Mouse (Mus musculus) layer of hippocampus, adult 18-20 months (tissue): Measurements from ENCODE around the gene Tmbim1. TPM values are rescaled to one million over a fixed set of nuclear protein-coding genes. Genes with fewer than 3 reads are reported as not detected.

ENCODE experiments used
- DNase-seq, 2 experiments: peaks; one replicate each; pipeline ENCODE4 v3.0.0; 2022; ENCODE audit warnings: low spot score in 2 of 2
- total RNA-seq, 2 experiments: library from RNA; stranded (reverse); gene quantifications; 2 replicates each; pipeline ENCODE4 v1.2.3; 2021

The Tmbim1 gene
- total RNA-seq, 2 experiments from 2014 or later = 23.6 to 27.1 TPM

DNA sequence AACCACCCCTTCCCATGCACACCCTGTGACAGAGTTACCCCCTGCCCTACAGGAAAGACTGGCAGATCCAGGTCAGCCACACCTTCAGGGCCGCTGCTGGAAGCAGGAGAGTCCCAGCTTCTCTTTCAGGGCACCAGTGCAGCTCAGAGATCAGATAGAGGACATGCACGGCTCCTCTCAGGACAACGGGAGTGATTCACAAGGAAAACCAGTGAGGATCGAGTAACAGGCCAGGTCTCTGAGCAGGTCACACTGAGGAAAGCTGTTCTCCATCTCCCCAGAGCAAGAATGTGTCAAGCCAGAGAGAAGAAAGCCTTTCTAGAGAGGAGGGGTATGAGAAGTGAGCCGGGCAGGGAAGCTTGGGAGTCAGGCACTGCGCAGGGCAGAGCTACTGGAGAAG, 8.9 kb downstream of the Tmbim1 start:
- DNase-seq = no peak

DNA sequence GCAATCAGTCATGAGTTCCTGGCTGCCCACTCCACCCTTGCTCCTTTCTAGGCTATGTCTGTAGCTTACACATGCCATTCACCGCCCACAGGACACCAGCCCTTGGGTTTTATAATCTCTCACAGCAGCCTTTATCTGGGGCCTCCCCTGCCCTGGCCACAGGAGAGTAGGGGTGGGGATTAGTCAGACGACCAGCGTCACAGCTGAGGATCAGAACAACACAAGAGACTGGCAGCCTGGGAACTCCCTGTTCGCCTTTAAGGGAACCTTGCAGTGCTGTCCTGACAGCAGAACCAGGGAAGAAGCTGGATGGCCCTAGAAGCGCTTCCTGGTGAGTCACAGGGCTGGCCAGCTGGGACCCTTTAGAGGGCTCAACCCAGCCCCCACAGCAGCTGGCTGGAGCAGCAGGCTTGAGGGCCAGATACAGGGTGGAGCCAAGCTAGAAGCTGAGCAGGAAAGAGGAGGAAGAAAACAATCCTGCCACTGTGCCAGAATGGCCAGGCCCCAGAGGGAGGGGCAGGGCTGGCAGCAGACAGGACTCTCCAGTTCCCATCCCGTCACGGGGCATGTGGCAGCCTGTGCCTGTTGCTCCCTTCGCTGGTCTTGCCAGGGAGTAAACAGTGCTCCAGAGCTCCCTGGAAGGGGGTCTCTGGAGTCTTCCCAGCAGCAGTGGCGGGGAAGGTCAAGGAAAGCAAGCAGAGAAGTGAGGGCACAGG, 9.8 kb downstream of the Tmbim1 start:
- DNase-seq = peak; percentile 80 to 90

- no peak for DNase-seq
Observed at GRCm38 (mm10) chr1:74294733-74295455, 10.5 kb downstream of the Tmbim1 start.

DNA sequence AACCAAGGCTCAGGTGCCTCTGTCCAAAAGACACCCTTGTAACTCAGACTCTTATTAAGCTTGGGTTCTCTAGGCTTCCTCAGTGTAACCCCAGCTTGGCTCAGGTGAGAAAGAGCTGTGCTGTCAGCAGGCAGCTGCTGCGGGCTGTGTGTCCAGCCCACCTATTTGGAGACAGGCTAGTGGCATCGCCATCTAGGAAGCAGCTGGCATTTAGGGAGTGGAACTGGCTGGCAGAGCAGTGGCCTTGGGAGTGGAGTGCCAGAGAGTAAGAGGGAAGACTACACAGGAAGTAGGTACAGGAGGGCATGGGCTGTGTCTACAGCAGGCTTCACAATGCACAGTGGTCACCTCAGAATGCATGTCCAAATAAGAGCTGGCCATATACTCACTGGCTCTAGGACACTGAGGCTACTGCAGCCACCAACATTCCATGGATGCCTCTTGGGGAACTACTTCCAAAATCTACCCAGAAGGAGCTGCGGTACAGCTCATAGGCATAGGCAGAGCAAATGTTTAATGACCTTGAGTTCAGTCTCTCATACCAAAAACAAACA, 11.3 kb downstream of the Tmbim1 start:
- no peak for DNase-seq

DNA sequence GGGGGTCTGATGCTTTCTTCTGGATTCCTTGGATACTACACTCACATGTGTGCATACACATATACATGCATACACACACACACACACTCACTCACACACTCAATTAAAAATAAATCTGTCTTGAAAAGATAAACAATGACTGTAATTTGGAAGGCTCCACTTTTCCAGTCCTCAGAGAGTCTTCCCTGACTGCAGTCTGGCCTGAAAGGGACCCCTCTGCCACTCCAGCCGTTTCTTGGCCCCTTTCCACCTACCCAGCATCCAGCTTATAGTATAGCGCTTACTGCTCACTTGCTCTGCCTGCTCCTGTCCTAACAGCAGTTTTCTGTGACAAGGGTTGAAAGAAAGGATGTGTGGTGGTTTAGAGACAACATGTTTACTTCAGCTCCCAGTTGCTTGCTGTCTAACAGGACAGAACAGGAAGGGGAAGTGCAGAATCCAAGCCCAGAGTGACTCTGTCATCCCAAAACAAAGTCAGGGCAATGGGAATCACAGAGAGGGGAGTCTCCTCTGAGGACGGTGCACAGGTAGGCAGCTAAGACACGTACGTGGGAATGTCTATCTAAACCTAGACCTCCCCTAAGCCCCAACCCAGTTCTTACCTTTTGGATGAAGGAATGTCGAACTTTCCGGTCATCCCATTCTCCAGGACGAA, 12.0 kb downstream of the Tmbim1 start:
- DNase-seq = no peak

GRCm38 (mm10) chr1:74292331-74293020, 12.9 kb downstream of the Tmbim1 start:
- no peak for DNase-seq

GRCm38 (mm10) chr1:74290141-74290540, 15.3 kb downstream of the Tmbim1 start:
- DNase-seq = no peak

DNA sequence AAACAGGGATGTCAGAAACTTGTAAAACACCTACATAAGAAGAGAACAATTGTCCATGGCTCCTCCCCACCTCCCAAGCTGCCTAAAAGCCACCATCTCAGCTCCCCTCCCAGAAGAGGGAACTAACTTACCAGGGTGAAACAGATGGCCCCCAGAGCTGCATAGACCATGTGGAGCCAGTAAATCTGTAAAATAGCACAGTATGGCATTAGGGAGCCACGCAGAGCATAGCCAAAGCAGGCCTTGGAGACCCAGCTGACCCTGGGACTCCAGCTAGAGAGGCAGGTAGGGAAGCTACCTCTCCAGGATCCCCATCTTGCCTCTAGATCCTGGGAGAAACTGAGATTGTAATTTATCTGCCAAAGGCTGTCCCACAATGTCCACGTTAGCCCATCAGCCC, 15.7 kb downstream of the Tmbim1 start:
- DNase-seq = no peak

- DNase-seq = no peak
Observed at GRCm38 (mm10) chr1:74289248-74289647, 16.2 kb downstream of the Tmbim1 start.

GRCm38 (mm10) chr1:74288327-74288726, 17.1 kb downstream of the Tmbim1 start:
- DNase-seq = no peak

- DNase-seq = peak in 1 of 2 experiments; percentile 26
Observed at GRCm38 (mm10) chr1:74286869-74287607, 18.4 kb downstream of the Tmbim1 start.

GRCm38 (mm10) chr1:74285212-74286010, 20.0 kb downstream of the Tmbim1 start:
- peak in 1 of 2 experiments; percentile 35 for DNase-seq

GRCm38 (mm10) chr1:74284543-74285160, 20.8 kb downstream of the Tmbim1 start, which contains the start of the genes Aamp and Pnkd:
TSS of gene Aamp (minus strand) at chr1:74284738.
TSS of gene Pnkd (plus strand) at chr1:74284930.
- DNase-seq = peak; percentile 100

- DNase-seq = peak in 1 of 2 experiments; percentile 42
Observed at GRCm38 (mm10) chr1:74283686-74284463, 21.5 kb downstream of the Tmbim1 start.

DNA sequence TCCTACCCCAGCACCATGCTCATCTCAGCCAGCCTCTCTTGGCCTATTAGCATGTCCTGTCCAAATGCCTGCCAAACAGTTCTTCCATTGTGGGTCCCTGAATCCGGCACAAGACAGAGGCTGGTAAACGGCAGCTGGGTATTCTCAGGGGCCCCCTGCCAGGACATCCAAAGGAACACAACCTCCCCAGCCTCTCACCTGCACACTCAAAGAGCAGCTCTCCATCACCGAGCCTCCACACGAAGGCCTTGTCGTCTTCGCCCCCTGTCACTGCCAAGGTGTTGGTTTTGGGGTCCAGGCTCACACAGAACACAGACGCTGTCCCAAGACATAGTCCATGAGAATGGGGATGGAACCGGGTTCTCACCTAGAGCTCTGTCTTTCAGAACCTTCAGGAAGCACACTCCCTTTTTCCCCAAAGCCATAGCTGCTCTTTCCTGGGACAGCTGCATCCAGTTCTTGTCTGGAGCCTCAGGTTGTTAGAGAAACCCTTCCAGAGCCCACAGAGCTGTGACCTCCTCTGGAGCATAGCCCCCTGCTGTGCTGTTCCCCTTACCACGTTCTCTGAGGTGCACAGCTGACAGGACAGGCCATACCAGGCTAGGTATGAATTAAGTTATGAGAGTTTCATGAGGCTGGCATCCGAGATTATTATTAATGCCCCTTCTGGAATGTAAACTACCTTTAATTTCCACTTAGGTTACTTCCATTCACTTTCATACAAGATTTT, 22.4 kb downstream of the Tmbim1 start:
- no peak for DNase-seq

DNA sequence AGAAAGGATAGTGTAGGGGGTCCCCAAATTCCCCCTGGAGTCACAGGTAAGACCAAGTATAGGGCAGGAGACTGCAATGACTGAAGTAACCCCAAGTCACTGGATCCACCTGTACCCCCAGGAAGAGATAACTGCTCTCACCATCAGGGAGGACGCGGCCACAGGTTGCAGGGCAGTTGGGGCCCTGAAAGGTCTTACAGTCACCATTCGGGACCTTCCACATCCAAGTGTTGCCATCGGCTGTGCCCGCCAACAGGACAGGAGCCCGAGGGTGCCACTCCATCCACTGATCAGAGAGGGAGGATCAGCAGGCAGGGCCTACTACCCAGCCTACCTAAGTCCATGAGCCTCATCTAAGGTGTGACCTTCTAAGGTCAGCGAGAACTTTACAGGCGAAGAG, 23.5 kb downstream of the Tmbim1 start:
- no peak for DNase-seq

- no peak for DNase-seq
Observed at GRCm38 (mm10) chr1:74281372-74281771, 24.1 kb downstream of the Tmbim1 start.
